Mouse (Mus musculus): ENCODE results near the gene Oasl2. TPM values are rescaled to one million over a fixed set of nuclear protein-coding genes. Genes with fewer than 3 reads are reported as not detected.
"Not testable (repeated sequence)": the region's sequence is repeated elsewhere in the genome, so short reads cannot be mapped to it uniquely, and the experiment has no call there.

Gene Oasl2
- polyA plus RNA-seq, 2 experiments = 1.3 to 2.1 TPM

DNA sequence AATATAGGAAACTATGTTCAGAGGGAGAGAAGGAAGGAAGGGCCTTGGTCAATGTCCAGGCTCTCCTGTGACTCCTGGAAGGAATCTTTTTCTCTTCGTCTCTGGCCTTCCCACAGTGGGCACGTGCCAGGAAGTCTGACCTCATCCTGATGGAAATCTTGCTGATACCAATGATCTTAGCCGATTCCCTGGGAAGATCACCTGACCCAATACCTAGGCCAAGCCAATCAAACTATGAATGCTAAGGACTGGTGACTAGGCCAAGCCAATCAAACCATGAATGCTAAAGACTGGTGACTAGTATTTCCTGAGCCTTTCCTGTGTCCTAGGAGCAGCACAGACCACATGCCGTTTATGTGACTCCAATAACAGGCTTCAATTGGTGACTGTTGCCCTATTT is 16.9 kb downstream of the Oasl2 start:
- WGBS (ENCODE audit: insufficient replicate concordance) = 41% methylated on average over 4 of the region's 4 CpGs
- Histone ChIP-seq H3K4me2 (ENCODE audit: low read depth) (no peak overlapping the region), H3K4me1 (replicated peaks; ENCODE audit: control insufficient read depth in 2 of 2, insufficient read depth in 2 of 2, low read length in 1 of 2) (no peaks in the 10 kb centered on the region), H3K27ac (no peak overlapping the region), H3K9ac (replicated peaks) (no peak overlapping the region), H3K4me3 (ENCODE audit: insufficient read depth in 1 of 2, low read depth in 2 of 2, low read length in 2 of 2) (no peak overlapping the region), H3K36me3 (replicated peaks; ENCODE audit: control insufficient read depth, insufficient read depth, low read depth) (no peaks in the 10 kb centered on the region), H3K27me3 (ENCODE audit: control insufficient read depth, insufficient read depth, low read length) (no peaks in the 10 kb centered on the region), H3K9me3 (ENCODE audit: control insufficient read depth, low read length) (no peaks in the 10 kb centered on the region)
- DNase-seq (ENCODE audit: low read depth in 3 of 3, low spot score in 3 of 3) (no peak), ATAC-seq (ENCODE audit: insufficient read depth) (no peak)
- TF ChIP-seq CTCF (IDR thresholded peaks at IDR 0.05; ENCODE audit: low read depth) (no peak), EP300 (IDR thresholded peaks at IDR 0.05; ENCODE audit: low read depth) (no peak)

DNA sequence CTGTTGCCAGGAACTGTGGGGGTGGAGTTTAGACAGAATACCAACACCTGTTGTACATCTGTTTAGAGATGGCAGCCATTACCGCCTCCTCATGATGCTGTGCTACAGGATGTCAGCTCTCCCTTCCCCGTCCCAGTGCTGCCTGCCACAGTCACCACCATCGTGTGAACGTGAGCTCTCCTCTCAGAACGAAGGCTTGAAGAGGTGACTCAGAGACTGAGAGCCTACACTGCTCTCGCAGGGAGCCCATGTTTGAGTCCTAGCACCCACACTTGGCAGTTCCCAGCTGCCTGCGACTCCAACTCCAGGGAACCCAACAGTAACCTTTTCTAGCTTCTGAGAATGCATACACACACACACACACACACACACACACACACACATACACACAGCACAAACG is 18.1 kb downstream of the Oasl2 start:
- no peak overlapping the region for H3K4me2 ChIP-seq (ENCODE audit: low read depth)
- H3K4me3 ChIP-seq (ENCODE audit: insufficient read depth in 1 of 2, low read depth in 2 of 2, low read length in 2 of 2) = no peak overlapping the region
- no peaks in the 10 kb centered on the region for H3K27me3 ChIP-seq (ENCODE audit: control insufficient read depth, insufficient read depth, low read length)
- TF ChIP-seq EP300 (IDR thresholded peaks at IDR 0.05; ENCODE audit: low read depth) (no peak), CTCF (IDR thresholded peaks at IDR 0.05; ENCODE audit: low read depth) (no peak)
- WGBS (ENCODE audit: insufficient replicate concordance) = 69% methylated on average over 8 of the region's 8 CpGs
- no peak for DNase-seq (ENCODE audit: low read depth in 3 of 3, low spot score in 3 of 3)
- H3K27ac ChIP-seq = no peak overlapping the region
- no peak for ATAC-seq (ENCODE audit: insufficient read depth)
- no peaks in the 10 kb centered on the region for H3K9me3 ChIP-seq (ENCODE audit: control insufficient read depth, low read length)
- H3K4me1 ChIP-seq (replicated peaks; ENCODE audit: control insufficient read depth in 2 of 2, insufficient read depth in 2 of 2, low read length in 1 of 2) = no peaks in the 10 kb centered on the region
- no peaks in the 10 kb centered on the region for H3K36me3 ChIP-seq (replicated peaks; ENCODE audit: control insufficient read depth, insufficient read depth, low read depth)
- no peak overlapping the region for H3K9ac ChIP-seq (replicated peaks)

DNA sequence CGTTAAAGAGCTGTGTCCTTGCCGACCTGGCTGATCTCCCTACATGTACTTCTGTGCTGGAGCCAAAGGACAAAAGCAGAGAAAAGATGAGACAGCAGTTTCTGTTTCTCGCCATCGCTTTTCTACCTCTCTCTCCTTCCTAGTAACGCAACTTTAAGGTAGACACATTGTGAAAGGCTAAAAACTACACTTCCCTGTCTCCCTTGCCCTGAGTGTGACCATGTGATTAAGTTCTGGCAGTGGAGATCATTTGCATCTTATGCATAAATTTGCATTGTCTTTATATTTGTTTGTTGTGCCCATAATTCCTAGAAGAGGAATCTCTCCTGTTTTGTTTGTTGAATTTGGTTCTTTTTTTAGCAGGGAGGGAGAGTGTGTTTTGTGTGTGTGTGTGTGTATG is 19.1 kb downstream of the Oasl2 start:
- DNase-seq (ENCODE audit: low read depth in 3 of 3, low spot score in 3 of 3) = no peak
- H3K4me3 ChIP-seq (ENCODE audit: insufficient read depth in 1 of 2, low read depth in 2 of 2, low read length in 2 of 2) = no peak overlapping the region
- H3K27me3 ChIP-seq (ENCODE audit: control insufficient read depth, insufficient read depth, low read length) = no peaks in the 10 kb centered on the region
- WGBS (ENCODE audit: insufficient replicate concordance) = 57% methylated on average over 5 of the region's 5 CpGs
- no peak for ATAC-seq (ENCODE audit: insufficient read depth)
- no peaks in the 10 kb centered on the region for H3K4me1 ChIP-seq (replicated peaks; ENCODE audit: control insufficient read depth in 2 of 2, insufficient read depth in 2 of 2, low read length in 1 of 2)
- TF ChIP-seq EP300 (IDR thresholded peaks at IDR 0.05; ENCODE audit: low read depth) = no peak
- TF ChIP-seq CTCF (IDR thresholded peaks at IDR 0.05; ENCODE audit: low read depth) = no peak
- H3K9ac ChIP-seq (replicated peaks) = no peak overlapping the region
- no peak overlapping the region for H3K4me2 ChIP-seq (ENCODE audit: low read depth)
- H3K36me3 ChIP-seq (replicated peaks; ENCODE audit: control insufficient read depth, insufficient read depth, low read depth) = no peaks in the 10 kb centered on the region
- no peak overlapping the region for H3K27ac ChIP-seq
- H3K9me3 ChIP-seq (ENCODE audit: control insufficient read depth, low read length) = no peaks in the 10 kb centered on the region

DNA sequence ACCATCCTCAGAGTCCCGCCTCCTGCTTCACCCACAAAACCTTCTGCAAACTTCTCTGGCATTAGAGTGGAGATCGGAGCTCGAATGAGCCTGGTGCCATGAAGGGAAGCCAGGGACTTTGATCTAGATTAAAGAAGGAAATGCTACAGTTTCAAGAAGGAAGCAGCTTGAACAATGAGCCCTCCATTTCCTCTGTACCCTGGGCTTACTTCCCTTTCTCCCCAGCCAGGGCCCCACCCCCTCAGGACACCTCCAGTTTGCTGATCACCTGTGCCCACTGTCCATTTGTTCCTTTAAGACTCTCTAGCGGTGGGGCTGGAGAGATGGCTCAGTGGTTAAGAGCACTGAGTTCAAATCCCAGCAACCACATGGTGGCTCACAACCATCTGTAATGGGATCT is 20.0 kb downstream of the Oasl2 start:
- Histone ChIP-seq H3K9ac (replicated peaks) (no peak overlapping the region), H3K4me3 (ENCODE audit: insufficient read depth in 1 of 2, low read depth in 2 of 2, low read length in 2 of 2) (no peak overlapping the region), H3K4me1 (replicated peaks; ENCODE audit: control insufficient read depth in 2 of 2, insufficient read depth in 2 of 2, low read length in 1 of 2) (peaks cover 0 to 3% of the 10 kb centered on the region in 2 experiments; a peak in 2 of 4 replicates), H3K36me3 (replicated peaks; ENCODE audit: control insufficient read depth, insufficient read depth, low read depth) (no peaks in the 10 kb centered on the region), H3K27me3 (ENCODE audit: control insufficient read depth, insufficient read depth, low read length) (no peaks in the 10 kb centered on the region), H3K9me3 (ENCODE audit: control insufficient read depth, low read length) (no peaks in the 10 kb centered on the region), H3K27ac (no peak overlapping the region), H3K4me2 (ENCODE audit: low read depth) (no peak overlapping the region)
- no peak for ATAC-seq (ENCODE audit: insufficient read depth)
- TF ChIP-seq EP300 (IDR thresholded peaks at IDR 0.05; ENCODE audit: low read depth) = no peak
- TF ChIP-seq CTCF (IDR thresholded peaks at IDR 0.05; ENCODE audit: low read depth) = no peak
- 38% methylated on average over 4 of the region's 4 CpGs for WGBS (ENCODE audit: insufficient replicate concordance)
- no peak for DNase-seq (ENCODE audit: low read depth in 3 of 3, low spot score in 3 of 3)

DNA sequence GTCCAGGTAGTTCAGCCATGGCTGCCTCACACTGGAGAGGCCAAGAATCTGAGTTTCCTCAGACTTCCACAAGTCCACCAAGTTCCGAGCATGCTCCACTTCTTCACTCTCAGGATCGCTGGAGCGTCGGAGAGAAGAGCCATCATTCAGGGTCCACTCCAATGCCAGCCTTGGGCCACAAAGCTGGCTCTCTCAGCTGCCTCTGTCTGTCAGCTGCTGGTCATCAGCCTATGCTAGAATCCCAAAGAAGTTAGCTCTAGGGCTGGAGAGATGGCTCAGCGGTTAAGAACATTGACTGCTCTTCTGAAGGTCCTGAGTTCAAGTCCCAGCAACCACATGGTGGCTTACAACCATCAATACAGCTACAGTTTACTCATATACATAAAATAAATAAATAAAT is 20.6 kb downstream of the Oasl2 start:
- H3K36me3 ChIP-seq (replicated peaks; ENCODE audit: control insufficient read depth, insufficient read depth, low read depth); H3K4me2 ChIP-seq (ENCODE audit: low read depth); H3K27ac ChIP-seq; DNase-seq (ENCODE audit: low read depth in 3 of 3, low spot score in 3 of 3); H3K9ac ChIP-seq (replicated peaks); ATAC-seq (ENCODE audit: insufficient read depth); H3K27me3 ChIP-seq (ENCODE audit: control insufficient read depth, insufficient read depth, low read length); H3K4me3 ChIP-seq (ENCODE audit: insufficient read depth in 1 of 2, low read depth in 2 of 2, low read length in 2 of 2); H3K4me1 ChIP-seq (replicated peaks; ENCODE audit: control insufficient read depth in 2 of 2, insufficient read depth in 2 of 2, low read length in 1 of 2); H3K9me3 ChIP-seq (ENCODE audit: control insufficient read depth, low read length): not testable (repeated sequence)
- WGBS (ENCODE audit: insufficient replicate concordance) = 86% methylated on average over 5 of the region's 5 CpGs

Data from liver, embryonic 14.5 days (tissue).